Mouse (Mus musculus): ENCODE results near the gene Dohh. TPM values are rescaled to one million over a fixed set of nuclear protein-coding genes. Genes with fewer than 3 reads are reported as not detected.
A peak's percentile ranks its signal among the peaks of the same experiment; 100 is the strongest.

The Dohh gene
- total RNA-seq, 2 experiments from 2014 or later = 80.0 to 103 TPM

DNA sequence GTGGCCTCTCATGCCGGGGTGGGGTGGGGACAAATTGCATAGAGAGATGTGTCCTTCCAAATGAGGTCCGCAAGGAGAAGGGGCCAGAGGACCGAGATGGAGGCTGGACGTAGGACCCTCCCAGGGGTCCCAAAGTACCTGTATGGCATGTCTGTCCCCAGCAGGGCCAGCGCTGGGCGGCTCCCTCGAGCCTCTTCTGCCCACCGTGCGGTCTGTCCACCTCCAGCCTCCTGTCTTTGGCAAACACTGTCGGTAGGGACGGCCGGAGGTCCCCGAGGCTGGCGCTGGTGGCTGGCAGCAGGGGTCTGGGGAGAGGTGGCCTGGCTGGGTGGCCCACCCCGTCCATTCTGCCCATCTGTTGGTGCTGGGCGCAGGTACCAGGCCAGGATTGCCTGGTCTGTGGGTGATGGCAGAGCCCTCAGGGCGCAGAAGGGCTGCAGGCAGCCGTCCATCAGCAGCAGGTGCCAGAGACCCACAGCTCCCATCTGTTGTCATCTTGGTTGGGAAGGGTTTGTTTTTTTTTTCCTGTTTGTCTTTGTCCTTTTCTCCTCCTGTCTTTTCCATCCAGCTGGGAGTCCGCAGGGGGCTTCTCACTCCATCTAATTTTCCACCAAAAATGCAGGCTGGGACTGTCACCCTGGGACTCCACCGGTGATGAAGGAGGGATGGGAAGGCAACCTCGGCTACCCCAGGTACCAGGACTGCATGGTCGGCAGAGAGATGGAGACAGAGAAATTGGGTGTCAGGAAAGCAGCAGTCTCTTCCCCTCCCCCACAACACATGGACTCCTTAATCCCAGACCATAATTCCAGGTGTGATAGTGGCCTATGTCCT lies 16.4 kb downstream of the Dohh start:
- intact Hi-C loops (cut with DNase I) = no loop called here
- DNase-seq (ENCODE audit: low spot score in 2 of 2) = no peak

DNA sequence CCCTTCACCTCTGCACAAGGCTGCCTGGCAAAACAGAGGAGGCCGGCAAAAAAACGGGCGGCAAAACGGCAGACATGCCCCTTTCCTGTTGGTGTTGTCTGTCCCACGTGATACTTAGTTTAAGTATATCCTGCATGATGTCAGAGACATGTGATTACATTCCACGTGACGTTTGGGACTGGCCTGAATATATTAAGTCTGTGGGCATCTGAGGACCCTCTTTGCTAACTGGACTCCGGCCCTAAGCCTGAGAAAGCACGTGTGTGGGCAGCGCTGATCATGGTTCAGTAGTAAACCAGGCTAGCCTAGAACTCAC lies 16.9 kb downstream of the Dohh start:
- intact Hi-C loops (cut with DNase I) = no loop called here
- no peak for DNase-seq (ENCODE audit: low spot score in 2 of 2)

DNA sequence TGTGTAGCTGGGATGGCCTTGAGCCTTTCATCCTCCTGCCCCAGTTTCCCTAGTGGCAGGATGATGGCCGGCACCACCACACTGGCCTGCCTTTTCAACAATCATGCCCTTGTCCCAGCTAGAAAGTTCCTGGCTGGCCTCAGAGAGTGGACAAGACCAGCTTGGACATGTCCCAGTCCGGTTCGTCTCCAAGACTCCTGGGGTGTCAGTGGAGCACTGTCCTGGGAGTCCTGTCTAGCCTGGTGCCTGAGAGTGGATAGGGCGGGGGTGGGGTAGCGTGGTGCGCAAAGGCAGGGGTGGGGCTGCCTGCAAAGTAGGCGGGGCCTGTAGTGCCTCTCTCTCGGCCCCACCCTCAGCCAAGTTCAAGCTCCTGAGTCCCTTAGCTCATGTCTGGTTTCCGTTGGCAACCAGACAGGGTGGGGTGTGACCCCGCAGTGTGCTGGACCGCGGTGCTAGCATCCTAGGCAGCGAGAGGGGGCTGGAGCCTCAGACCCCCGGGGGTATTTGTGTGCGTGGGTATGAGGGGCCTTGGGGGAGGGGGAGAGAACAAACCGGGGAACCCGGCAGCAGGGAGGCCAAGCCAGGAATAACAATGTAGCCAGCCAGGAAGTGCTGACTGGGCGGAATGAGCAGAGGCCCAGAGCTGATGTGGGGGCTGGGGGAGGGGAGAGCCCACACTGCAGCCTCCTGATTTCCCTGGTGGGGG lies 17.4 kb downstream of the Dohh start:
- intact Hi-C loops (cut with DNase I) = no loop called here
- peak in 1 of 2 experiments; percentile 57 for DNase-seq (ENCODE audit: low spot score in 2 of 2)

DNA sequence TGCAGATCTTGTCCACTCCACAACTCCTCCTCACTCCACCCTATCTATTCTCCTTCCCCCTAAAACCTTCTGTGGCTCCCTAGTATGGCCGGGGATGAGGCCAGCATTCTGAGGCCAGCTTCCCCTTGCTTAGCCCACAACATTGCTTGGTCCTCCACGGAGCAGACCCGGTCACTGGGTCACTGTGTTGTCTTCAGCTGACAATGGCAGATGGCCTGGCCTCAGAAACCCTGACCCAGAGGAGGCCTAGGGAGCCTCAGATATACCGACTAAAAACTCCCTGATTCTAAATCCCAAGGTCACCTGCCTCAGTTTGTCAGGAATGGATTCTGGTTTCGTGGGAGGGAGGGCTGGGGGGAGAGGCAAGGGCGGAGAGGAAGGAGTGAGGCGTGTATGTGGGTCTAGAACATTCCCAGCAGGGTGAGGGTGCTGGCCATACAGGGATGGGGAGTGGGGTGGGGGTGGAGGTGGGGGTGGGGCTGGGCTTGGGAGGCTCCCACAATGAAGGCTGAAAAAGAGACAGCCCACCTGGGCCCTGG lies 18.1 kb downstream of the Dohh start:
- intact Hi-C loops (cut with DNase I) = no loop called here
- no peak for DNase-seq (ENCODE audit: low spot score in 2 of 2)

DNA sequence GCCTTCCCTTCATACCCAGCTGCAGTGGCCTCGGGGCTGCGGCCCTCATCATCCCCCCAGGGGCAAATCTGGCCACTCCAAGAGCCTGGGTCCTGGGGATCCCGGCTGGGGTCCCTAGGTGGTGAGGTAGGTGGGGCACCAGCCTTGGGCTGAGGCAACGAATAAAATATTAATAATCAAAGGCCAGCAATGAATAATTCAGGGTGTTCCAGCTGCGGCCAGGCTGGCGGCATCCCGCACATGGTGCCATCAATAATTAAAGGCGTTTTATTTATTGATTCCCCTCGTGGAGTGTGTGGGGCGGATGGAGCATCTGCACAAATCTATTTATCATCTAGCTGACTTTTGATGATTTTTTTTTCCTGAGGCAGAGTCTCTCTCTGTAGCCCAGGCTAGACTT lies 19.3 kb downstream of the Dohh start:
- DNase-seq (ENCODE audit: low spot score in 2 of 2) = no peak
- intact Hi-C loops (cut with DNase I) = no loop called here

DNA sequence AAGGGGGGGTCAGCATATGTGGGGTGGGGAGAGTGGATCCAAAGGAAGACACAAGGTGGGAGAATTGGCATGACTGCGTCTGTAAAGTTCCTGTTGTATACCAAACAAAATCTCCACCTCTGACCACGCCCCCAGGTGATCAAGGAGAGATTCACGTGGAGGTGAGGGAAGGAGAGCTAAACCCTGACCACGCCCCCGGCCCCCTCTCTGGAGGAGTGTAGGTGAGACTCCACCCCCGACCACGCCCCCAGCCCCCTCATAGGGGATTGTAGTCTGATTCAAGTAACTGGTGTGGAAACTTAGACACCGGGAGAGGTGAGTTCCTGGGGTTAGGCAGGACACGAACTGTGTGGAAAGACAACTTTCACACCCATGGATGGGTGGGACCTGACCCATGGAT lies 19.9 kb downstream of the Dohh start:
- DNase-seq (ENCODE audit: low spot score in 2 of 2) = no peak
- intact Hi-C loops (cut with DNase I) = no loop called here

DNA sequence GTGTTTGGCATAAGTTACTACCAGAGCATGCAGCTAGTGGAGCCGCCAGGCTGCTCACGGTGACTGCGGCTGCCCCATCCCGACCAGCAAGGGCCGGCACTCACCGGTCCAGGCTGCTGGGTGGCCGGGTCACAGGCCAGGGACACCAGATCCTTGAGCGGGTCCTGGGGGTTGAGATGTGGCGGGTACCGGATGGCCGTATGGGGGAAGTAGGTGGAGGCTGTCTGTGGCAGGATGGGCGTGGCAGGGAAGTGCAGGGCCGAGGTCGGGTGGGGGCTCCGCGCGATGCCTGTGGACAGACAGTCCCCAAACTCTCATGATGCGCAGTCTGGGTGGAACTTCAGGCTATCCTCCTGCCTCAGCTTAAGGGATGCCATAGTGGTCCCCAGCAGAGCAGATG lies 20.5 kb downstream of the Dohh start:
- DNase-seq (ENCODE audit: low spot score in 2 of 2) = no peak
- intact Hi-C loops (cut with DNase I) = no loop called here

DNA sequence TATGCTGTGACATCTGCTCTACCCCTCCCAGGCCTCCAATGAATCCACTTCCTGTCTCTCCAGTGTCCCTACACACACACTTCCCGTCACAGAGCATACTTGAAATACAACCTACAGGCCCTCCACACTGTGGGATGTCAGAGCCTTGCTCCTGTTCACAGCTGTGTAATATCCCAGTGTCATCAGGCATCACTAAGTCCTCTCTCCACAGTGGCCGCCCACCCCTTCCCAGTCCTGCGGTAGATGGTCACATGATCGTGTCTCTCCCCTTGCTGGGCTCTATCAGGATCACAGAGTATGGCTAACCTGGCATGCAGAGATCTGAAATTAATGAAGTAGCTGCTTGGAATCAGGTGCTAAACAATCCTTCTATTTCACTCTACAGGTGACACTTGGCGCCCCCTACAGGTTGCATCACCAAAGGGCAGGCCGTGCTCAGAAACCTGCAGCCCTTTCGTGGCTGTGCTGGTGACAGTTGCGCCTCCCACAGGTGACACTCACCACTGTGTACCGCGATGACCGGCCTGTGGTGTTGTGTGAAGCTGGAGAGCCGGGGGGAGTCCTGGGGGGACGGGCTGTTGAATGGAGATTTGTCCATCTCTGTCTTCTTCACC lies 21.5 kb downstream of the Dohh start:
- intact Hi-C loops (cut with DNase I) = no loop called here
- DNase-seq (ENCODE audit: low spot score in 2 of 2) = no peak

DNA sequence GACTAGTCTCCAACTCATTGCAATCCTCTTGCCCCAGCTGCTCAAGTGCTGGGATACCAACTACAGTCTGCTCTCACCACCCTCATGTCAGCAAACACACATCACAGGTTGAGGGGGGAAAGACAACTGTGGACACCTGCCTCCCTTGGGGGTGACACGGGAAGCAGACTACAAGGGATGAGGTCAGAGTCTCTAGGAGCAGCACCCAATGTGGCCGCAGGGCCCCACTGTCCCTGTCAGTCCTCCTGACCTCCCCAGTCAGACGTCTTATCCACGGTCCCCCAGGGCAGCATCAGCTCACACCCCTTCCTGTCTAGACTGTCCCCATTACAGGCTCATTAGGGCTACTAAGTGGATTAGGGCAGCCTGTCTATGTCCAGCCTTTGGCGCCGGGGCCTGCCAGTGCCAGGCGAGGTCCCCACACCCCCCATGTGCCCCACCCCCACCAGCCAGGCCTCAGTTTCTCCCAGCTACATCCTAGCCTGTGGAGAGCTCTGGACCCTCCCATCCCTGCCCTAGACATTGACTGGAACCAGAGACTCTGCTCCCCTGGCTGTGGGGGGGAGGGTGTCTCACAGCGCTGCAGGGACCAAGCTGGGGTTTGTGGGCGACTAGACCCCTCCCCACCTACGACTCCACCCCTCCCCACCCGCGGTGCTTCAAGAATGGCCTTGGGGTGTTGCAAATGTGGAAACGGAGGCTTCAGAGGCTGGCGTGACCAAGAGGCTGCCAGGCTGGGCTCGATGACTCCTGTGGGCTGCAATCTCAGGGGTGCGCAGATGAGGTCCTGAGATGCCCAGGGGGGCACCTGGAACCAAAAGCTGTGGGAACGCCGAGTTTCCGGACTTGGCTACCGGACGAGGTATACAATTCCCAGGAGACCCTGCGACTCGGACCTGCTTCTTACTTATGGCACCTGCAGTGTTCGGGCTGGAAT lies 22.5 kb downstream of the Dohh start:
- intact Hi-C loops (cut with DNase I) = no loop called here
- DNase-seq (ENCODE audit: low spot score in 2 of 2) = no peak

DNA sequence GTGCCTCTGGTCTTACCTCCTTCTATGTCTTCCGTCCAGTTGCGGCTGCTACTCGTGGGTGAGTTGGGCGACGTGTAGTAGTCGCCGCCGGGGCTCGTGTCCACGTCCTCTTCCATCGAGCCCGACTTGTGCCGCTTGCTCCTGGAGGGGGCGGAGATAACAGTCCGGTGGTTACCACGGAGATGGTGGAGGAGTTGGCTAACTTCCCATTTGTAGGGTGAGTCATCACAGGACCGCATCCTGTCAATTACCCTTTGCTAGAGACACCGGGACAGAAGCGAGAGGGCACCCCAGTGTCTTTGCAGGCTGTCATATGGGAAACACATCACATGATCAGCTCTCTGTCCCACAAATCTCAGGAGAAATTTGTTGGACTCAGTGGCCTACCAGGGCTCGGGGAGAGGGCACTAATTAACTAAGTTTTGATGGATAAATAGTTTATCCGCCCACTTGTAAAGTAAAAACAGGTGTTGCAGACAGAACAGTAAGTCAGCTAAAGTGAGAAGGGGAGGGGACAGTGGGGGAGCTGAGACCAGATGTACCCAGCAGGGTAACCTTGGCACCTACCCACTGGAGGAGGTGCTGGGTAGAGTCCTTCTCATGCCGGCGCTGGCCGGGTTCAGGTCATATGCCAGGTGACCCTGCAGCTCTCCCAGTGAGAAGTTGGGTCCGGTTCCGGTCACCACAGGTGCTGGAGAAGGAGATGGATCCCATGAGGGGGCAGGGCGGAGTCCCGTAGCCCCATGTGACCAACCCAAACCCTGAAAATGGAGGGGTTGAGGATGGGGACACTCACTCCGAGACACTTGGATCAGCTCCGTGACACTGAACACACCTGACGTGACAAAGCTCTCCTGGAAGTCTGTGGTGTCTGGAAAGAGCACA lies 23.6 kb downstream of the Dohh start:
- intact Hi-C loops (cut with DNase I) = no loop called here
- DNase-seq (ENCODE audit: low spot score in 2 of 2) = peak; percentile 63 to 74

DNA sequence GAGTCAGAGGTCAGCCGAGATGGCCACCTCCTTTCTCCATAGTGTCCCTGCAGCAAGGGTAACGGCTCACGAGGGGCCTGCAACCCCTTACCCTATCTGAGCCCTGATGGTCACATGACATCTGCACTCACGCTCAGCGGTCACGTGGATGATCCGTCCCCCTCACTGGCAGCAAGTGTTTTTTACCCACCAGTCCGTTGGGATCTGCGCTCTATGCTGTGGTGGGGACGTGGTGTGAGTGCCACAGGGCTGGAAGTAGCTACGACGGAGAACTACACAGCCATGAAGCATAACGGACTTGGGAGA lies 24.1 kb downstream of the Dohh start:
- no peak for DNase-seq (ENCODE audit: low spot score in 2 of 2)
- intact Hi-C loops (cut with DNase I) = no loop called here

DNA sequence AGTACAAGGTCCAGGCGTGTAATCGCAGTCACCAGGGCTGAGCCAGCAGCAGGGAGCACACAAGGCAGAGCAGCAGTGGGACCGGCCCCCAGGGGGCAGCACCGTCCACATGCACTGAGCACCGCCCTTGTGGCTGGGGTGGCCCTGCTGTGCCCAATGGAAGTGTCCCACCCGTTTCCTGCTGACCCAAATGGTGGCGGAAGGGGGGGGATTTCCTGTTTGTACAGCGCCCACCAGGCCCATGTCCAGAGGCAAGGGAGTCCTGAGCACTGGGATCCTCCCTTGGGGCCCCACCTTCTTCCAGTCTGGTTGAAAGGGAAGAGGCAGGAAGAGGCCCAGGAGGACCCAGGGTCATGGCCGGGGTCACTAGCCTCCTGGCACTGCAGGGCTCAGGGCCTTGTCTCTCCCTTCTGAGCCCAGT lies 24.7 kb downstream of the Dohh start:
- intact Hi-C loops (cut with DNase I) = no loop called here
- peak in 1 of 2 experiments; percentile 54 for DNase-seq (ENCODE audit: low spot score in 2 of 2)

DNA sequence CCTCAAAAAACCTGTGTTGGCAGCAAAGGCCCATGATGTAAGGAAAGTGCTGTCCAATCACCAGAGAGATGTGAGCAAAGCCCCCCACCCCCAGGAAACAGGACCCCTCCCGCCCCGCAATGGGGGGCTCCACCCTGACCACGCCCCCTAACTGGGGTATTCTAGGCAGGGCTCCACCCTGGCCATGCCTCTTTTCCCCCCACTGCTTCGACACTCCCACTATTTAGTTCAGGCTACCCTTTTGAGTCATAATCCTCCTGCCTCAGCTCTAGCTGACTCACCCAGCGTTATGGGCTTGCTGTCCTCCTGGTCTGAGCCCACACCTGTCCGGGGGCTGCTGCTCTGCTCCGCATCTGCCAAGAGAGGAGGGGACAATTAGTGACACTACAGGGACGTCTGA lies 25.1 kb downstream of the Dohh start:
- intact Hi-C loops (cut with DNase I) = no loop called here
- DNase-seq (ENCODE audit: low spot score in 2 of 2) = no peak

DNA sequence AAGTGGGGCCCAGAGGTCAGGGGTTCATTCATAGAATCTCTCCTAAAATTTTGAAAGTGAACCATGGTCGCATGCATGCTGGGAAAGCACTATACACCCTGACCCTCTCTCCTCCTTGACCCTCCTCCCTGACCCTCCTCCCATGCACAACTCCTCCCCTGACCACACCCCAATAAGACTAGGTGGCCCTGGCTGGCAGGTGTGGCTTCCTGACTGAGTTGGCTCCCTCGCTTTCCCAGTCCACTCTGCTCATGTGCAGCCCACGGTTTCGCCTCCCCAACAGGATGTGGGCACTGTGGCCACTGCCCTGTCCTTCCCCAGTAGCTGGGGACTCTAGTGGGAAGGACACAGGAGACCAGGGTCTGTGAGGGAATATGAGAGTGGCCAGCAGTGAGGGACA lies 26.1 kb downstream of the Dohh start:
- DNase-seq (ENCODE audit: low spot score in 2 of 2) = no peak
- intact Hi-C loops (cut with DNase I) = loop anchor here (2.0 kb wide), 1 partner anchor 24 kb away; no protein-coding TSS in a partner anchor

DNA sequence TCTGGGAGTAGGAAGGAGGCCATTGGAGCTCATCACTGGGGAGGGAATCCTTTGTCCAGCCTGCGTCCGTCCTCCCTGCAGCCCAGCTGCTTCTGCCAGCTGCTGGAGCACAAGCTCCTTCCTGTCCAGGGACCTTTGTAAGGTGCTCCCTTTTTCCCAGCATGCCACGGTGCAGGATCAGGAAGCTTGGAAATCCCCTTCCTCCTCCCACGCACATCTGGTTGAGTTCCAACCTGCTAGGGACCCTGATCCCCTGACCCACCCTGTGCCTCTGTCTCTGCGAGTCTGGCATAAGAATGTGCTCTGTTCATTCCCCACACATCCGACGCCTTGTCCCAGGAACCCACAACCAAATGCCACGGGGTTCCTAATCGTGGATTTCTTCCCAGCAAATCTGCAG lies 26.8 kb downstream of the Dohh start:
- intact Hi-C loops (cut with DNase I) = loop anchor here (2.0 kb wide), 1 partner anchor 24 kb away; no protein-coding TSS in a partner anchor
- no peak for DNase-seq (ENCODE audit: low spot score in 2 of 2)

DNA sequence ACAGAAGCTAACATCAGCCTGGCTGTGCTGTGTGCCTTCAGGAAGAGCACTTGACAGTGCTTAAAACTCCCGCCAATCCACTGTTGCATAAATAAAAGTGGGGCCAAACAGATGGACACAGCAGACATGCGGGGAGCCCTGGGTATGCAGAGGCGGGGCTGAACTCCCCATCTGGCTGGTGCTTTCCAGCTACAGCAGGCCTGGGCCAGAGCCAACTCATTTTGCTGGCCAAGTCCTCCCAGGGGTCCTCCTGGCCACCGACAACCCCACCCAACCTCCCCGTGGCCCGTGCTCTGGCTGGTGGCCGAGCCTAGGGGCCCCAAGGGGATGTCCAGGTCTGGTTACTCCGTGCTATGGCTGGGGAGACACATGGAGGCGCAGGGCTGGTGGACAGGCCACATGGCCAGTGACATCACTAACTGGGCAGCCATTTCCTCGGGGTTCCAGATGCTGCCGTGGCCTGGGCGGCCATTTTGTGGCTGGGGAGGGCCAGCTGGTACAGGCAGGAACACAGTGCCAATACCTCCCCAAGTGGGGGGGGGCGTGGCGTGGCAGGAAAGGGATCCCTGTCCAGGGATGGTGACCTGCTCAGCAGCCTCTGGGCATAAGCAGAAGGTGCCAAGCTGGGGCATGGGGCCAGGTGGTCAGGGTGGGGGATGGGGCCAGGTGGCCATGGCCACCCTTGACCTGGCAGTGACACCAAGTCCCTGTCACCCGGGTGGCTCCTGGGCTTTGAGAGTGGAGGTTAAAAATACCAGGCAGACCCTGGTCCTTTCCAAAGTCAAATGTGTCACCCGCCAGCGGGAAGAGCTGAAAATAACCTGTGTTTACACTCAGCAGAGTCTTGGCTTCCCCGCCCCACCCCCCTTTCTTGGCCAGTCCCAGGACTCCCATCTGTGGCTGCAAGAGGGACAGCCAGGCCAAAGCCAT lies 27.5 kb downstream of the Dohh start:
- peak; percentile 72 to 74 for DNase-seq (ENCODE audit: low spot score in 2 of 2)
- intact Hi-C loops (cut with DNase I) = loop anchor here (2.0 kb wide), 1 partner anchor 23 kb away; no protein-coding TSS in a partner anchor

DNA sequence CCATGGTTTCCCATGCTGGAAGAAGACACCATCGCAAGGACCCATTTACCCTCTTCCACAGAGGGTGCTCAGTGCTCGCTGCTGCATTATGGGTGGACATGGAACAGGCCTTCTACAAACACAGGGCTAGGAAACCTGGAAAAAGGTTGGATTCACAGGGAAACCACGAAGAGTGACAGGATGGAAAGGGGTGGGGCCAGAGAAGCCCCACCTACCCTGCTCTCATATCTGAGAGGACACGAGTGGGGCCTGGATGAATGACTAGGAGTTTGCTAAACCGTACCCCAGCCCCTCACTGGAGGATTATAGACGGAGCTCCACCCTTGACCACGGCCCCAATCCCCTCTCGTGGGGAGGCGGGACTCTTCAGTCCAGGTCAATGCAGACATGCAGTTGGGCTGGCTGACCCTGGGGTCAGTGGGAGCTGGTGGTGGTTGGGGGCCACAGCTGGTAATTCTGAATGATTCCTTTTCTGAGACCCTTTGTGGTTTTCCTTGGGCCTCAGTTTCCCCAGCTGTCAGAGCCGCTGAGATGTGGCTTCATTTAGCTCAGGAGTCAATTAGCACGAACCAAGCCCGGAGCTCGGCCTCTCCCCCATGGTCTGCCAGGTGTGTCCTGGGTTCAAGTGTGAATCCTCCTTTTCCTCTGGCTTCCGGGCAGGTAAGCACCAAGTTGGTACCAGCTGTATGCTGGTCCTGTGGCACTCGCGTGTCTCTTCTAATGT lies 28.5 kb downstream of the Dohh start:
- intact Hi-C loops (cut with DNase I) = no loop called here

More for the DNA sequence above, 28.5 kb downstream of the Dohh start:
- DNase-seq (ENCODE audit: low spot score in 2 of 2) = no peak
